Mouse (Mus musculus) liver, embryonic 14.5 days (tissue): ENCODE results near the gene Nrp2.

Experiments
- CTCF ChIP-seq: IDR thresholded peaks from 2 replicates; pipeline ENCODE4 v1.5.1; 2016; ENCODE audit warnings: antibody characterized with exemption, low read depth, control low read depth
- EP300 ChIP-seq: IDR thresholded peaks from 2 replicates; pipeline ENCODE4 v1.6.1; 2016; ENCODE audit warnings: antibody characterized with exemption, low read depth

DNA sequence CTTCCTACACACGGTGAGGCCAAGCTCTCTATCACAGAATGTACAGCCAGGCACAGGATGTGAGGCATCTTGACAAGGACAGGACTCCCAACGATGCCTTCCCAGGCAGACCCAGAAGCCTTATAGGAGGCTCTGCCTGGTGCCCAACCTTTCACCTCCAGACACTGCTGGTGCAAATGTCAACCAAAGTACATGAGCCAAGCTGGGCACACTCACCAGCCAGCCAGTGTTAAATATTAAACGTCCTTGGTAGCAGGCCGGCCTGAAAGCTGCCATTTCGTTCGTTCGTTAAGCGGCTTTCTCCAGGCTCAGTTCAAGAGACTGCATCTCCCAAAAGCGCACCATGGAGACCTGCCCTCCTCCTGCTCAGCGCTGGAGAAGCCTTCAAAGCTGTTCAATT is 124.2 kb downstream of the Nrp2 start:
- TF ChIP-seq EP300 (no peak), CTCF (no peak)
